Mouse (Mus musculus): ENCODE data around the gene Prpf40b.
"Not testable (repeated sequence)": the region's sequence is repeated elsewhere in the genome, so short reads cannot be mapped to it uniquely, and the experiment has no call there.

- not testable (repeated sequence) for TF ChIP-seq CTCF, POLR2A (IDR thresholded peaks at IDR 0.05; ENCODE audit: extremely low read depth, insufficient read depth, low read length)
Measured at GRCm38 (mm10) chr15:99253175-99253479, 41.8 kb upstream of the Prpf40b start.

Measured in cortical plate, adult 2 months (tissue).